Mouse (Mus musculus) monocyte, adult 5-6 weeks (primary cell): Measurements from ENCODE around the gene Mapk8ip3. TPM values are rescaled to one million over a fixed set of nuclear protein-coding genes. Genes with fewer than 3 reads are reported as not detected.
A peak's percentile ranks its signal among the peaks of the same experiment; 100 is the strongest.

Source experiments
- ATAC-seq: fragments of 153-309, 156-312 bp; replicated peaks from 2 replicates; pipeline ENCODE4 v1.8.0; 2017; ENCODE audit warnings: mild to moderate bottlenecking; ENCODE audit not compliant: low TSS enrichment, insufficient number of reproducible peaks, severe bottlenecking, poor library complexity, low FRiP score
- total RNA-seq: library from RNA; stranded (forward); fragments of 200-1000, 200-491, 200-594 nt; gene quantifications from 3 replicates; pipeline ENCODE4 v1.2.3, GENCODE M21; 2017

The Mapk8ip3 gene
- total RNA-seq, 1 experiment from 2014 or later = 50.2 TPM

GRCm38 (mm10) chr17:24903767-24904166 lies 33.0 kb downstream of the Mapk8ip3 start:
- ATAC-seq = no peak

GRCm38 (mm10) chr17:24902671-24903474 lies 33.9 kb downstream of the Mapk8ip3 start:
- ATAC-seq = no peak

- ATAC-seq = no peak
Observed at GRCm38 (mm10) chr17:24902124-24902523, 34.7 kb downstream of the Mapk8ip3 start.

- no peak for ATAC-seq
Observed at GRCm38 (mm10) chr17:24900014-24900413, 36.8 kb downstream of the Mapk8ip3 start.

- no peak for ATAC-seq
Observed at GRCm38 (mm10) chr17:24899153-24899552, 37.6 kb downstream of the Mapk8ip3 start.

GRCm38 (mm10) chr17:24898041-24898854 lies 38.5 kb downstream of the Mapk8ip3 start:
- ATAC-seq = no peak

GRCm38 (mm10) chr17:24897600-24897999 lies 39.2 kb downstream of the Mapk8ip3 start:
- no peak for ATAC-seq

- no peak for ATAC-seq
Observed at GRCm38 (mm10) chr17:24896993-24897269, 39.8 kb downstream of the Mapk8ip3 start.

- ATAC-seq = no peak
Observed at GRCm38 (mm10) chr17:24896241-24896992, 40.4 kb downstream of the Mapk8ip3 start, which contains the start of gene Nme3. TSS of gene Nme3 (plus strand) at chr17:24896500.

GRCm38 (mm10) chr17:24895571-24896240 lies 41.1 kb downstream of the Mapk8ip3 start:
- ATAC-seq = no peak

GRCm38 (mm10) chr17:24894995-24895547 lies 41.7 kb downstream of the Mapk8ip3 start, which contains the start of the genes Eme2 and Mrps34:
TSS of gene Eme2 (minus strand) at chr17:24895087.
TSS of gene Mrps34 (plus strand) at chr17:24895116.
- peak; percentile 37 for ATAC-seq

- ATAC-seq = no peak
Observed at GRCm38 (mm10) chr17:24894061-24894994, 42.4 kb downstream of the Mapk8ip3 start.

GRCm38 (mm10) chr17:24893276-24893675 lies 43.5 kb downstream of the Mapk8ip3 start:
- no peak for ATAC-seq

- no peak for ATAC-seq
Observed at GRCm38 (mm10) chr17:24892785-24893184, 44.0 kb downstream of the Mapk8ip3 start.

GRCm38 (mm10) chr17:24891321-24891720 lies 45.5 kb downstream of the Mapk8ip3 start:
- ATAC-seq = no peak

- no peak for ATAC-seq
Observed at GRCm38 (mm10) chr17:24890151-24891092, 46.4 kb downstream of the Mapk8ip3 start.
